Mouse (Mus musculus) hindbrain, embryonic 12.5 days (tissue): Measurements from ENCODE around the gene Psmd5. TPM values are rescaled to one million over a fixed set of nuclear protein-coding genes. Genes with fewer than 3 reads are reported as not detected.
A peak's percentile ranks its signal among the peaks of the same experiment; 100 is the strongest.

Experiments
- ATAC-seq: fragments of 200-750 bp; cut with Nextera tagmentation; 2 replicates; pipeline ENCODE4 v1.8.0; 2017; ENCODE audit warnings: moderate TSS enrichment; ENCODE audit not compliant: low FRiP score
- H3K27ac ChIP-seq: fragments of 300-500 bp; sonication (generic); 2 replicates; pipeline ENCODE4 v1.5.1; 2016; ENCODE audit warnings: mild to moderate bottlenecking
- H3K27me3 ChIP-seq: fragments of 300-500 bp; sonication (generic); 2 replicates; pipeline ENCODE4 v1.6.1; 2016; ENCODE audit warnings: mild to moderate bottlenecking
- H3K36me3 ChIP-seq: fragments of 300-500 bp; sonication (generic); 2 replicates; pipeline ENCODE4 v1.6.1; 2016; ENCODE audit warnings: mild to moderate bottlenecking
- H3K4me1 ChIP-seq: fragments of 300-500 bp; sonication (generic); 2 replicates; pipeline ENCODE4 v1.6.1; 2016
- H3K4me2 ChIP-seq: fragments of 300-500 bp; sonication (generic); replicated peaks from 2 replicates; pipeline ENCODE4 v1.6.1; 2016; ENCODE audit warnings: mild to moderate bottlenecking
- H3K4me3 ChIP-seq: fragments of 300-500 bp; sonication (generic); 2 replicates; pipeline ENCODE4 v1.5.1; 2016; ENCODE audit warnings: mild to moderate bottlenecking
- H3K9ac ChIP-seq: fragments of 300-500 bp; sonication (generic); 2 replicates; pipeline ENCODE4 v1.6.1; 2016; ENCODE audit warnings: mild to moderate bottlenecking, moderate library complexity
- H3K9me3 ChIP-seq: fragments of 300-500 bp; sonication (generic); replicated peaks from 2 replicates; pipeline ENCODE4 v1.6.1; 2016; ENCODE audit warnings: mild to moderate bottlenecking
- WGBS: fragments of 180-500 bp; shearing (Covaris S2); methylation state at CpG from one replicate; pipeline ENCODE4 v1.1.7; 2016; 5-methylcytosine and 5-hydroxymethylcytosine counted together
- polyA plus RNA-seq: library from polyadenylated mRNA; unstranded; fragments of >200 nt; fragmentation: Nextera tagmentation; extraction: Ambion mirVana; gene quantifications from 2 replicates; pipeline ENCODE4 v1.2.1, GENCODE M21; 2016

Psmd5 gene
- polyA plus RNA-seq, result 92.0 and 97.1 TPM in 2 replicates

DNA sequence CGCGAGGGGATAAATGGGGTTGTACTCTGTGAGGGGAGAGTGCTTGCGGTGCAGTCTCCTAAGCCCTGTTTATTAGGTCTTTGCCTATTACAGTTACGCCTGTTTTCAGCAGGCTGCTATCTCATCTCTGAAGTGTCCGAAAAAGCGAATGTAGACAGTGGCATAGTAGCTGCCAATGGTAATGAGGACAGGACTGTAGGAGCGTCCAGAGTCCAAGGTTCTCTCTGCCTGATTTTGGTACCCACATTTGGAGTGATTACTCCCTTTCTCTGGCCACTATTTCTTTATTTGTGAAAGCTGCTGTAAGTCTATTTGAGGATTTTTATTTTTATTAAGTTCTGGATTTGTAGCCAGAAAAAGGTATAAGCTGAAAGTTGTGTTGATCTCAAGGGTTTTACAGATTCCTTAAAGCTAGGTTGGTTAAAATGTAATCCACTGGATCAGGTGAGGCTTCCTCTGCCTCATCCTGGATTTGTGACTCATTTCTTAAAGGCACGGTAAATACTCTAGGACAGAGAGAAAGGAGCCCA is at the start of gene Psmd5:
TSS of gene Psmd5 (minus strand) at position 153 of the 530 bp plus-strand sequence.
- ATAC-seq, result no peak
- H3K36me3 ChIP-seq, result no peaks in the 10 kb centered on the region
- H3K9ac ChIP-seq, result 0 out of 2 replicates have a peak within 1 kb of the TSS, but pooled peaks have one; percentile 27
- H3K27me3 ChIP-seq, result peaks cover 41% of the 10 kb centered on the region
- H3K4me1 ChIP-seq, result peaks cover 11% of the 10 kb centered on the region
- peak within 1 kb of the TSS; percentile 39 for H3K4me2 ChIP-seq
- H3K27ac ChIP-seq, result no peak within 1 kb of the TSS
- H3K9me3 ChIP-seq, result no peaks in the 10 kb centered on the region
- H3K4me3 ChIP-seq, result no peak within 1 kb of the TSS
- 18% methylated on average over 8 of the region's 8 CpGs for WGBS

DNA sequence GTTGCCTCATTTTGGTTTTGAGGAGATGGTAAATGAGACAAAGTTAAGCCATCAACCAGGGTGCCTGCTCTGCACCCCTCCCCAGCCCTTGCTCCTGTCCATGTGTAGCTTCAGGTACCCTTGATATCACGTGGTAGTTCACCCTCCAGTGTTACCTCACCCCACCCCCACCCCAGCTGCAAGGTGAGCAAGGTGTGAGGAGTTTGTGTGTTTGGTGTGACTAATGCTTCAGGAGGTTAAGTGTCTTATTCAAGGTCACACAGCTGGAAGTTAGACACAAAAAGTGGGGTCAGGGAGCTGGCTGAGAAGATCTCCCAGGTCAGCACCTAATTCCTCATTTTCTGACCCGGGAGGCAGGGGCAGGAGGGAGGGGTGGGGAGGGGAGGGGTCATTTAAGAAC is 48.0 kb upstream of the Psmd5 start:
- H3K27me3 ChIP-seq, result no peaks in the 10 kb centered on the region
- H3K4me3 ChIP-seq, result no peak overlapping the region
- H3K36me3 ChIP-seq, result no peaks in the 10 kb centered on the region
- H3K9me3 ChIP-seq, result no peaks in the 10 kb centered on the region
- H3K4me1 ChIP-seq, result no peaks in the 10 kb centered on the region
- H3K27ac ChIP-seq, result no peak overlapping the region
- WGBS, result 29% methylated on average over 2 of the region's 2 CpGs
- H3K4me2 ChIP-seq, result no peak overlapping the region
- no peak for ATAC-seq
- no peak overlapping the region for H3K9ac ChIP-seq

GRCm38 (mm10) chr2:34920144-34920543 is 45.4 kb upstream of the Psmd5 start:
- no peak overlapping the region for H3K27ac ChIP-seq
- ATAC-seq, result no peak
- H3K27me3 ChIP-seq, result peaks cover 4% of the 10 kb centered on the region
- no peaks in the 10 kb centered on the region for H3K4me1 ChIP-seq
- no peaks in the 10 kb centered on the region for H3K9me3 ChIP-seq
- no peaks in the 10 kb centered on the region for H3K36me3 ChIP-seq
- H3K4me2 ChIP-seq, result no peak overlapping the region
- no peak overlapping the region for H3K4me3 ChIP-seq
- WGBS, result 67% methylated on average over 2 of the region's 2 CpGs
- no peak overlapping the region for H3K9ac ChIP-seq

DNA sequence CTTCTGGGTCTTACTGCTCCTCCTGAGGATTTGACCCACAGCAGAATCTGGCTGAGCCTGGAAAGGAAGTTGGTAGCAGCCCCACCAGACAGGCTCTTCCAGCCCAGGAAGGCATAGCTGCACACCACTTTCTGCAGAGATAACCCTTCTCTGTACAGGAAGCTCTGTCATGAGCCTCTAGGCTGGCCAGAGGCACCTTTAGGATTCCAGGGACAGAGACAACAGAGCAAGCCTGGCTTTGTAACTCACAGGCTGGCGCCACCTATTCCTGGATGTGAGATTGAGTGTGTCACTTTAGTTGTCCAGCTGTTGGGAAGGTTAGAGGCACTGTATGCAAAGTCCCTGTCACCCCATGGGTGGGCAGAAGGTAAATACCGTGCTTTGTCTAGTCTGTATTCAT is 40.3 kb upstream of the Psmd5 start:
- H3K4me1 ChIP-seq, result peaks cover 19% of the 10 kb centered on the region
- H3K4me3 ChIP-seq, result 0 out of 2 replicates have a peak overlapping the region, but pooled peaks have one; percentile 63
- no peak overlapping the region for H3K9ac ChIP-seq
- H3K27me3 ChIP-seq, result peaks cover 43% of the 10 kb centered on the region
- H3K36me3 ChIP-seq, result no peaks in the 10 kb centered on the region
- WGBS, result 49% methylated on average over 2 of the region's 2 CpGs
- H3K4me2 ChIP-seq, result no peak overlapping the region; the same call in 1 of the 2 replicates
- ATAC-seq, result no peak
- no peaks in the 10 kb centered on the region for H3K9me3 ChIP-seq
- no peak overlapping the region for H3K27ac ChIP-seq

DNA sequence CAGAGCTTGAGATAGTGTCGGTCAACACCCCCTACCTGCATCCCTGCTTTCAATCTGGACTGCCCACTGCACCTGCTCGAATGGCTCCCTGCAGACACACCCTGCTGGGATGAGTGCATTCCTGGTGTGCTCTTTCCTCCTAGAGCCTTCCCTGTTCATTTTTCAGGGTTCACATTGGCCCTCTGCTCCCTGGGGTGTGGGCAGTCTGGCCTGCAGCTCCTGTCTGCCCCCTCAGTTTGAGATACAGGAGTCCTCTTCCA is 40.0 kb upstream of the Psmd5 start:
- Histone ChIP-seq H3K4me1 (peaks cover 19% of the 10 kb centered on the region), H3K36me3 (no peaks in the 10 kb centered on the region), H3K27ac (no peak overlapping the region), H3K27me3 (peaks cover 43% of the 10 kb centered on the region), H3K4me3 (peak overlapping the region; percentile 63; the same call in 1 of the 2 replicates), H3K9ac (no peak overlapping the region), H3K9me3 (no peaks in the 10 kb centered on the region), H3K4me2 (peak overlapping the region; percentile 99; the same call in 1 of the 2 replicates)
- no peak; the same call in 1 of the 2 replicates for ATAC-seq
- 15% methylated on average over 2 of the region's 2 CpGs for WGBS

GRCm38 (mm10) chr2:34914069-34914822 is 39.5 kb upstream of the Psmd5 start:
- no peak overlapping the region for H3K27ac ChIP-seq
- H3K9ac ChIP-seq, result peak overlapping the region; percentile 70
- ATAC-seq, result peak; percentile 66
- H3K4me1 ChIP-seq, result peaks cover 19% of the 10 kb centered on the region
- no peaks in the 10 kb centered on the region for H3K36me3 ChIP-seq
- WGBS, result 3% methylated on average over 43 of the region's 50 CpGs
- H3K4me2 ChIP-seq, result peak overlapping the region; percentile 99
- H3K9me3 ChIP-seq, result no peaks in the 10 kb centered on the region
- H3K4me3 ChIP-seq, result peak overlapping the region; percentile 63
- H3K27me3 ChIP-seq, result peaks cover 43% of the 10 kb centered on the region

DNA sequence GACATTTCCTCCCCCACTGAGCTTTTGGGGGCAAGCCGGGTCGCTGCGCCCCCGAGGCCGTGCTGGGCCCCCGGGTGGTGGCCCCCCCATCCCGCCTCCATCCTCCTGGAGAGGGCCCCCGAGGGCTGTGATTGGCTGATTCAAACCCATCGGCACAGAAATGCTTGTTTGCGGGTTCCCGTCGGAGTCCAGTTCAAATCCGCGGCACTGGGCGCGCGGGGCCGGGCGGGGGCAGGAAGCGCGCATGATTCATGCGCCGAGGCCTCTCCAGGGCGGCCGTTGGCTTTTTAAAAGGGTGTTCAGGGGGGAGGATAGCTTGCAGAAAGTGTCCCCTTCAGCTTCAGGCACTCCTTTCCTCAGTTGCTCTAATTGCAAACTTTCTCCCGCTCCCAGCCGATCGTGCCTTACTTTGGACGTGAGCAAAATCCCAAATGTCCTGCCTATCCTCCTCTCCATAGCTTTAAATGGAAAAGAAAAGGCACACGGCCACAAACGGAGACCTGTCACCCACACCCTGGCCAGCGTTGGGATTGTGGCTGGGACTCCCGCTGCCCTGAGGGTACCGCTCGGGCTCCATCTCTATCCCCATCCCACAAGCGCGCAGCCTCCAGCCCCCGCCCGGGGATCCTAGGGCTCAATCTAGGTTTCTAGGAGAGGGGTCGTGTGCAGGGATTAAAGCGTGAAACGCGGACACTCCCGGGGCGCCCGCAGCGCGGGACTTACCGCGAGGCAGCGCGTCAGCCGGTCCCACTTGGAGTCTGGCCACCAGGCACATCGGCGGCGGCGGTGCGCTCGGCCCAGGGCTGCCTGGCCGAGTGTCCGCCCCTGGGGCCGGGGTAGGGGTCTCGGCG is 38.7 kb upstream of the Psmd5 start, which contains the start of gene Phf19:
TSS of gene Phf19 (minus strand) at position 809 of the 851 bp plus-strand sequence.
- H3K4me2 ChIP-seq, result peak within 1 kb of the TSS; percentile 99
- H3K9ac ChIP-seq, result peak within 1 kb of the TSS; percentile 70
- H3K4me3 ChIP-seq, result peak within 1 kb of the TSS; percentile 63
- WGBS, result under 1% methylated on average over 56 of the region's 64 CpGs
- H3K4me1 ChIP-seq, result peaks cover 19% of the 10 kb centered on the region
- no peak within 1 kb of the TSS for H3K27ac ChIP-seq
- peaks cover 43% of the 10 kb centered on the region for H3K27me3 ChIP-seq
- H3K9me3 ChIP-seq, result no peaks in the 10 kb centered on the region
- ATAC-seq, result peak; percentile 42; the same call in 1 of the 2 replicates
- no peaks in the 10 kb centered on the region for H3K36me3 ChIP-seq

- ATAC-seq, result no peak
- H3K27ac ChIP-seq, result no peak overlapping the region
- peaks cover 43% of the 10 kb centered on the region for H3K27me3 ChIP-seq
- 0 out of 2 replicates have a peak overlapping the region, but pooled peaks have one; percentile 63 for H3K4me3 ChIP-seq
- 39% methylated on average over 7 of the region's 7 CpGs for WGBS
- no peak overlapping the region for H3K9ac ChIP-seq
- H3K4me1 ChIP-seq, result peaks cover 19% of the 10 kb centered on the region
- H3K4me2 ChIP-seq, result peak overlapping the region; percentile 99
- H3K9me3 ChIP-seq, result no peaks in the 10 kb centered on the region
- no peaks in the 10 kb centered on the region for H3K36me3 ChIP-seq
Measured at GRCm38 (mm10) chr2:34912613-34913012, 37.8 kb upstream of the Psmd5 start.

DNA sequence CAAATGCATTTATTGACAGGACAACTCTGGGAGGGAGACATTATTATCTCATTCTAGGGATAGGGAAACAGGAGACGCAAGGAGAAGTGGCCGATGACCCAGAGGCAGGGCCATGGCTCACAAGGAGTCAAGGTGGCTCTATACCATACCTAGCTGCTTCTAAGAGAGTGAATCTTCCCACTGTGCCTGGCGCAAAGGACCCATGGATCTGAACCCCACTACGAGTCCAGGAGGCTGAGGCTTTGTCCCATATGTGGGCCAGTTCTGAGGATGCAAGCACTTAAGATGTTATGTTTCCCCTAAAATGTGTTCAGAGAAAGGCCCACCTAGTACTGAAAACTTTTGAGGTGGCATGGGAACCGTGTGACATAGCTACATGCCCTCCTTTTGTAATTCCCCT is 37.1 kb upstream of the Psmd5 start:
- Histone ChIP-seq H3K27me3 (peaks cover 43% of the 10 kb centered on the region), H3K36me3 (no peaks in the 10 kb centered on the region), H3K27ac (no peak overlapping the region), H3K4me2 (no peak overlapping the region), H3K4me1 (peaks cover 24% of the 10 kb centered on the region), H3K9me3 (no peaks in the 10 kb centered on the region), H3K9ac (no peak overlapping the region), H3K4me3 (no peak overlapping the region)
- 81% methylated on average over 5 of the region's 5 CpGs for WGBS
- ATAC-seq, result no peak

- Histone ChIP-seq H3K9ac (no peak overlapping the region), H3K36me3 (no peaks in the 10 kb centered on the region), H3K4me3 (no peak overlapping the region), H3K9me3 (no peaks in the 10 kb centered on the region), H3K27ac (no peak overlapping the region), H3K27me3 (peaks cover 35% of the 10 kb centered on the region), H3K4me1 (peaks cover 25% of the 10 kb centered on the region), H3K4me2 (no peak overlapping the region)
- ATAC-seq, result no peak
- WGBS, result 92% methylated on average over 4 of the region's 4 CpGs
Measured at GRCm38 (mm10) chr2:34909719-34910118, 35.0 kb upstream of the Psmd5 start.

DNA sequence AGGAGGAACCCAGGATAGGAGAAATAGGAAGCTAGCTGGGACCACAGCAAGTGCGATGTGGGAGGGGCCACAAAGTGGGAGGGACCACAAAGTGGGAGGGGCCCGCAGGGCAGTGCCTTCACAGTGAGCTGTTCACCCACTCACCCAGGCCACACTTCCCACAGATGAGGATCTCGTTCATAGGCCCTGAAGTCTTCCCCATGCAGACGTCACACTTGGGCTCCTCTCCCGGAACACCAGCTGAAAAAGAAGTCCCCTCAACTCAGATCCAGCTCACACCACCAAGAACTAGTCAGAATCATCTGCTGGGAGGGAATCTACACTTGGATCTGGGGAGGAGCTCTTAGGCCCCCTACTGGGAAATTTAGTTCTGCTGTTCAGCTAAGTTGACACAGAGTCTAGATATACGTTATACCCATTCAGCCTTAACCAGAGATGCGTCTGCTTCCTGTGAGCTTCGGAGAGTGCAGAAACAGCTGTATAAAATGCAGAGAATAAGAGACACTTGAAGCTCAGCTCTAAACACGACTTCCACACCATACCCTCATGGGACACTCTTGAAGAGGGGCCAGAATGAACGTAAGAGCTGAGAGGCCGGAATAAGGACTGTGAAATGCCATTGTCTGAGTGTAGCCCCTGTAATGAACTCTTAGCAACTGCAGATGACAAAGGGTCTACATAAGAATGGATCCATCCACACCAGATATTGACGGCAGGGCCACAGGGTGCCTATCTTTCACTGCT is 32.3 kb upstream of the Psmd5 start:
- Histone ChIP-seq H3K27me3 (peaks cover 8% of the 10 kb centered on the region), H3K4me2 (no peak overlapping the region), H3K9me3 (no peaks in the 10 kb centered on the region), H3K4me3 (no peak overlapping the region), H3K4me1 (peaks cover 15% of the 10 kb centered on the region), H3K27ac (no peak overlapping the region), H3K9ac (no peak overlapping the region), H3K36me3 (no peaks in the 10 kb centered on the region)
- ATAC-seq, result no peak
- WGBS, result 44% methylated on average over 12 of the region's 12 CpGs

GRCm38 (mm10) chr2:34906426-34906825 is 31.7 kb upstream of the Psmd5 start:
- Histone ChIP-seq H3K4me3 (no peak overlapping the region), H3K27me3 (peaks cover 3% of the 10 kb centered on the region; the same call in 1 of the 2 replicates), H3K9ac (no peak overlapping the region), H3K36me3 (no peaks in the 10 kb centered on the region), H3K4me2 (no peak overlapping the region), H3K4me1 (peaks cover 15% of the 10 kb centered on the region), H3K9me3 (no peaks in the 10 kb centered on the region), H3K27ac (no peak overlapping the region)
- 58% methylated on average over 6 of the region's 6 CpGs for WGBS
- ATAC-seq, result no peak
